Mouse (Mus musculus) embryo, embryonic 11 days (tissue): ENCODE results near the gene Extl1.

ENCODE experiments used
- DNase-seq: peaks from one replicate; pipeline ENCODE4 v3.0.0-alpha.2; 2015

The Extl1 gene

DNA sequence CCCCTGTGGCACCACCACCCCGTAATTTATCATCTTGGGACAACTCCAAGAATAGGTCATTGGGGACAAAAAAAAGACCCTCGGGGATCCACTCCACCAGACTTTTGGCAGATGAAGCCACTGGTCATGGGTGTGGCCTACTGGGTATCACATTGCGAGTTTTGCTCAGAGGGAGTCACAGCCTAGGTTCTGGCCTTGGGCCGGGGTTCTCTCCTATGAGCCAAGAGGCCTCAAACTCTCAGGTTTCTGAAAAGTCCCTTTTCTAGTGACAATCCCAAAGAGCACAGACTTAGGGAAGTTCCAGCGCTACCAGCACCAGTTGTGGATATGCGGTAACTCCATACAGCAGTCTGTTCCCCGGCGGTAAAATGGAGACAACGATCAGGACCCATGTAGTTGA, 73.0 kb downstream of the Extl1 start:
- DNase-seq: no peak

DNA sequence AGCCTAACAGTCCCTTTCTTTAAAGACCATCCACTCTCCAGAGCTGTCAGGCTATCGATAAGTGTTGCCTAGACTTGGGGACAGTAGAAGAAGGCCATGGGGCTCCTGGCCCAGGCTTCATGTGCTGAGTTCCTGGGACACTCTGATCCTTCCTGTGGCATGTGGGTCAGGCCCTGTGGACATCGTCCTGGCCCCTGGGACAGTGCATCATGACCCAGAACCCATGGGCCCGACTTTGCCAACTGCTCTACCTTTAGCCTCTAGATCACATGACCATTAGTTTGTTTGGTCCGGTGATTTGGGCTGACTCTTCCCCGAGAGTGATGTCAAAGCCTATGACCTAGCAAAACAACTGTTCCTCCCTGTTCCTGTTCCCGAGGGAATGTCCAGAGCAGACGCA, 73.5 kb downstream of the Extl1 start:
- no peak for DNase-seq

DNA sequence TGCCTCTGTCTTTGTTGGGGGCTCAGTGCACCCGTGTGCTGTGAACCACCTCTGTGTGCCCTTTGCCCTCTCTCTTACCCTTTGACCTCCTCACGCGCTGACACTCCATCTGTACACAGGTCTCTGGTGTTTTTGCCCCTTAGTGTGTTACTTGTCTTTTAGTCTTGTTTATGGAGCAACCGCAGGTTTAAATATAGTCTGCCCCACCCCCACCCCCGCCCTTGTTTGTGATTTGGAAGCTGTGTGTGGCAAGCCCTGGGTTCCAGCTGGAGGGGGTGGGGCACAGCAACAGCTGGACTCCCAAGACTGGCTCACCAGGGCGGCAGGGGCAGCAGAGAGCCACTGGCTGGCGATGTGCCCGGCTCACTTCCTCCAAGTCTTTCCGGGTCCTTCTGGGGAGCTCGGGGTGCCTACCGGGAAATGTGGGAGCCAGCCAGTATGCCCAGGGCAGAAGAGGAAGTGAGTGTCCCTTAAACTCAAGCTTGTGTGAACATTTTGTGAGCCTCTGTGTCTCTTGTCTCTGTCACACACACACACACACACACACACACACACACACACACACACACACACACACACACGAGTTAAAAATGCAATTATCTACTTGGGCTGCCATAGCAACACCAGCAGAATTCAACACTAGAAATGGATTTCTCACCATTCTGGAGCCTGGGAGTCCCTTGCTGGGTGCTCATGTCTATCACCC, 76.1 kb downstream of the Extl1 start:
- peak; percentile 59 for DNase-seq

DNA sequence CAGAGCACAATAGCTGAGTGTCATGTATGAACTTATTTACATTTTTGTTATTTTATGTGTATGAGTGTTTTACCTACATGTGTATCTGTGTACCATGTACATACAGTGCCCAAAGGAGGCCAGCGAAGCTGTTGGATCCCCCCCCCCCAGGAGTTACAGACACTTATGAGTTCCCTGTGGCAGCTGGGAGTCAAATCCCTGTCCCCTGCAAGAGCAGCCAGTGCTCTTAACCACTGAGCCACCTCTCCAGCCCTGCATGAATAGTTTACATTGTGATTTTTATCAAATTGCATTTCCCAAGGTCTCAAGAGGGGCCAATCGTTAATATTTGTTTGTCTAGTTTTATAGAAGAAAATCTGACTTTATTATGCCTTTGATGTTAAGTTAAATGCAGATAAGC, 76.7 kb downstream of the Extl1 start:
- DNase-seq: no peak
